Mouse (Mus musculus) midbrain, postnatal 0 days (tissue): Measurements from ENCODE around the gene Coro6. TPM values are rescaled to one million over a fixed set of nuclear protein-coding genes. Genes with fewer than 3 reads are reported as not detected.

Source experiments
- ATAC-seq: fragments of 200-750 bp; cut with Nextera tagmentation; 2 replicates; pipeline ENCODE4 v1.8.0; 2017; ENCODE audit warnings: moderate number of reproducible peaks, mild to moderate bottlenecking, moderate TSS enrichment, moderate library complexity; ENCODE audit not compliant: low FRiP score
- DNase-seq: peaks from one replicate; pipeline ENCODE4 v3.0.0-alpha.2; 2015; ENCODE audit warnings: low spot score
- H3K27ac ChIP-seq: fragments of 300-500 bp; sonication (generic); 2 replicates; pipeline ENCODE4 v1.5.1; 2014; ENCODE audit warnings: low read depth, mild to moderate bottlenecking, low read length, mixed read lengths
- H3K27me3 ChIP-seq: fragments of 300-500 bp; sonication (generic); 2 replicates; pipeline ENCODE4 v1.6.1; 2014; ENCODE audit warnings: low read length, control low read depth, mixed read lengths; ENCODE audit not compliant: insufficient read depth
- H3K36me3 ChIP-seq: fragments of 300-500 bp; sonication (generic); 2 replicates; pipeline ENCODE4 v1.6.1; 2014; ENCODE audit warnings: low read length, control low read depth, mixed read lengths; ENCODE audit not compliant: insufficient read depth
- H3K4me1 ChIP-seq: fragments of 300-500 bp; sonication (generic); 2 replicates; pipeline ENCODE4 v1.6.1; 2014; ENCODE audit warnings: mild to moderate bottlenecking, control low read depth, antibody characterized with exemption, low read length, mixed read lengths; ENCODE audit not compliant: insufficient read depth
- H3K4me2 ChIP-seq: fragments of 300-500 bp; sonication (generic); 2 replicates; pipeline ENCODE4 v1.6.1; 2014; ENCODE audit warnings: low read depth, mild to moderate bottlenecking, low read length, mixed read lengths; ENCODE audit not compliant: poor library complexity, severe bottlenecking
- H3K4me3 ChIP-seq: fragments of 300-500 bp; sonication (generic); 2 replicates; pipeline ENCODE4 v1.5.1; 2014; ENCODE audit warnings: low read depth, mild to moderate bottlenecking, low read length, moderate library complexity
- H3K9ac ChIP-seq: fragments of 300-500 bp; sonication (generic); replicated peaks from 2 replicates; pipeline ENCODE4 v1.6.1; 2014; ENCODE audit warnings: mild to moderate bottlenecking, low read length, moderate library complexity, mixed read lengths; ENCODE audit not compliant: poor library complexity, severe bottlenecking
- H3K9me3 ChIP-seq: fragments of 300-500 bp; sonication (generic); 2 replicates; pipeline ENCODE4 v1.6.1; 2016; ENCODE audit warnings: low read length, control low read depth
- CTCF ChIP-seq: IDR thresholded peaks from 2 replicates; pipeline ENCODE4 v1.5.1; 2016; ENCODE audit warnings: antibody characterized with exemption, mild to moderate bottlenecking
- WGBS: fragments of 180-500 bp; shearing (Covaris S2); extraction: QIAGEN DNeasy Blood & Tissue Kit; methylation state at CpG from one replicate; pipeline ENCODE4 v1.1.7; 2014; 5-methylcytosine and 5-hydroxymethylcytosine counted together
- polyA plus RNA-seq: library from polyadenylated mRNA; unstranded; fragments of >200 nt; fragmentation: Nextera tagmentation; extraction: Ambion mirVana; gene quantifications from 2 replicates; pipeline ENCODE4 v1.2.1, GENCODE M21; 2015
- total RNA-seq: library from RNA; depleted of rRNA; stranded (reverse); fragments of >200 nt; gene quantifications from 2 replicates; pipeline ENCODE4 v1.2.3, GENCODE M21; 2014

Coro6 gene
- total and polyA plus RNA-seq, 2 experiments from 2014 or later, result 0.65 to 2.2 TPM

- Histone ChIP-seq H3K27ac (no peak overlapping the region), H3K9me3 (no peaks in the 10 kb centered on the region), H3K4me3 (peak overlapping the region; percentile 57), H3K9ac (peak overlapping the region; percentile 56; the same call in 1 of the 2 replicates), H3K27me3 (peaks cover 25% of the 10 kb centered on the region), H3K4me2 (peak overlapping the region; percentile 100), H3K4me1 (peaks cover 3% of the 10 kb centered on the region; the same call in 1 of the 2 replicates), H3K36me3 (no peaks in the 10 kb centered on the region)
- 4% methylated on average over 6 of the region's 6 CpGs for WGBS
- no peak for TF ChIP-seq CTCF
- DNase-seq (no peak), ATAC-seq (no peak)
Measured at GRCm38 (mm10) chr11:77461856-77462255, 355 bp upstream of the Coro6 start.

- no peak for TF ChIP-seq CTCF
- no peak for ATAC-seq
- H3K9ac ChIP-seq, result no peak overlapping the region
Measured at GRCm38 (mm10) chr11:77463101-77463445, 862 bp downstream of the Coro6 start.

GRCm38 (mm10) chr11:77463786-77464185 is 1.6 kb downstream of the Coro6 start:
- WGBS, result 72% methylated on average over 10 of the region's 10 CpGs
- Histone ChIP-seq H3K27ac (no peak overlapping the region), H3K36me3 (no peaks in the 10 kb centered on the region), H3K27me3 (peaks cover 38% of the 10 kb centered on the region), H3K9ac (no peak overlapping the region), H3K4me1 (peaks cover 5% of the 10 kb centered on the region; the same call in 1 of the 2 replicates), H3K4me3 (no peak overlapping the region), H3K4me2 (no peak overlapping the region), H3K9me3 (no peaks in the 10 kb centered on the region)
- ATAC-seq (no peak), DNase-seq (no peak)
- TF ChIP-seq CTCF, result no peak

More at GRCm38 (mm10) chr11:77463101-77463445, 862 bp downstream of the Coro6 start:
- no peak for DNase-seq
- WGBS, result 42% methylated on average over 8 of the region's 8 CpGs
- Histone ChIP-seq H3K9me3 (no peaks in the 10 kb centered on the region), H3K27ac (no peak overlapping the region), H3K4me1 (peaks cover 5% of the 10 kb centered on the region; the same call in 1 of the 2 replicates), H3K27me3 (peaks cover 37% of the 10 kb centered on the region), H3K36me3 (no peaks in the 10 kb centered on the region), H3K4me3 (peak overlapping the region; percentile 57), H3K4me2 (peak overlapping the region; percentile 100)

- Histone ChIP-seq H3K27ac (no peak overlapping the region), H3K4me3 (no peak overlapping the region), H3K36me3 (no peaks in the 10 kb centered on the region), H3K9ac (no peak overlapping the region), H3K4me1 (peaks cover 5% of the 10 kb centered on the region; the same call in 1 of the 2 replicates), H3K9me3 (no peaks in the 10 kb centered on the region), H3K27me3 (peaks cover 38% of the 10 kb centered on the region), H3K4me2 (no peak overlapping the region)
- no peak for TF ChIP-seq CTCF
- WGBS, result 40% methylated on average over 4 of the region's 4 CpGs
- ATAC-seq (no peak), DNase-seq (no peak)
Measured at GRCm38 (mm10) chr11:77464684-77465083, 2.5 kb downstream of the Coro6 start.

GRCm38 (mm10) chr11:77465111-77465510 is 2.9 kb downstream of the Coro6 start:
- no peak overlapping the region for H3K4me3 ChIP-seq
- WGBS, result 30% methylated on average over 3 of the region's 3 CpGs
- peaks cover 38% of the 10 kb centered on the region for H3K27me3 ChIP-seq
- TF ChIP-seq CTCF, result no peak
- no peak overlapping the region for H3K9ac ChIP-seq
- no peak overlapping the region for H3K27ac ChIP-seq
- ATAC-seq, result no peak
- peaks cover 5% of the 10 kb centered on the region; the same call in 1 of the 2 replicates for H3K4me1 ChIP-seq
- no peaks in the 10 kb centered on the region for H3K9me3 ChIP-seq
- H3K4me2 ChIP-seq, result no peak overlapping the region
- H3K36me3 ChIP-seq, result no peaks in the 10 kb centered on the region
- no peak for DNase-seq

GRCm38 (mm10) chr11:77466544-77466943 is 4.3 kb downstream of the Coro6 start:
- no peak for TF ChIP-seq CTCF
- WGBS, result 49% methylated on average over 9 of the region's 9 CpGs

More at GRCm38 (mm10) chr11:77466544-77466943, 4.3 kb downstream of the Coro6 start:
- Histone ChIP-seq H3K27me3 (peaks cover 30% of the 10 kb centered on the region), H3K4me1 (peaks cover 5% of the 10 kb centered on the region; the same call in 1 of the 2 replicates), H3K27ac (no peak overlapping the region), H3K4me3 (no peak overlapping the region), H3K4me2 (no peak overlapping the region), H3K9ac (no peak overlapping the region), H3K36me3 (peaks cover 8% of the 10 kb centered on the region), H3K9me3 (no peaks in the 10 kb centered on the region)
- DNase-seq (no peak), ATAC-seq (no peak)
